Mouse (Mus musculus) heart, postnatal 36 days (tissue): ENCODE measurements around the gene Ift22. TPM values are rescaled to one million over a fixed set of nuclear protein-coding genes. Genes with fewer than 3 reads are reported as not detected.
A peak's percentile ranks its signal among the peaks of the same experiment; 100 is the strongest.
"Not testable (repeated sequence)": the region's sequence is repeated elsewhere in the genome, so short reads cannot be mapped to it uniquely, and the experiment has no call there.

Experiments
- DNase-seq, 2 experiments: peaks; one replicate each; pipeline ENCODE4 v3.0.0; 2021 to 2022
- intact Hi-C: fragments of 180-260 bp; cut with DNase I; formaldehyde crosslinking; loops from one replicate; pipeline ENCODE4 v1.15.1; 2025
- total RNA-seq, 2 experiments: library from RNA; stranded (reverse); gene quantifications; 2 replicates each; pipeline ENCODE4 v1.2.3; 2021

Gene Ift22
- total RNA-seq, 2 experiments from 2014 or later: 11.0 to 11.6 TPM

GRCm38 (mm10) chr5:136904621-136905020 lies 3.3 kb upstream of the Ift22 start:
- intact Hi-C loops: no loop called here
- DNase-seq: no peak

GRCm38 (mm10) chr5:136905630-136906029 lies 2.3 kb upstream of the Ift22 start:
- DNase-seq: peak in 1 of 2 experiments; percentile 45
- intact Hi-C loops: no loop called here

DNA sequence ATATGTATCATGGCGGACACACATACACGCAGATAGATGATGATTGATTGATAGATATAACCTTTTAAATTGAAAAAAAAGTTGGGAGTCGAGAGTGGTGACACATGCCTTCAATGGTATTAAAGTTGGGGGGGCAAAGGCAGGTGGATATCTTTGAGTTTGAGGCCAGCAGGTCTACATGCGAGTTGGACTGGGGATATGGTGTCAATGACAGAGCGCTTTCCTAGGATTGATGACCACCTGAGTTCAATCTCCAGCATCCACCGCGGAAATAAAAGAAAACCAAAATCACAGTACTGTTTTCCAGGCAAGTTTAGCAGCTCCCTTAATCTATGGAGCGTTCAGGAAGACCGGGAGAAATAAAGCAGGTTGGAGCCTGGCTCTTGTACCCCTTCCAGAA lies 363 bp upstream of the Ift22 start:
- intact Hi-C loops: no loop called here
- DNase-seq: no peak

DNA sequence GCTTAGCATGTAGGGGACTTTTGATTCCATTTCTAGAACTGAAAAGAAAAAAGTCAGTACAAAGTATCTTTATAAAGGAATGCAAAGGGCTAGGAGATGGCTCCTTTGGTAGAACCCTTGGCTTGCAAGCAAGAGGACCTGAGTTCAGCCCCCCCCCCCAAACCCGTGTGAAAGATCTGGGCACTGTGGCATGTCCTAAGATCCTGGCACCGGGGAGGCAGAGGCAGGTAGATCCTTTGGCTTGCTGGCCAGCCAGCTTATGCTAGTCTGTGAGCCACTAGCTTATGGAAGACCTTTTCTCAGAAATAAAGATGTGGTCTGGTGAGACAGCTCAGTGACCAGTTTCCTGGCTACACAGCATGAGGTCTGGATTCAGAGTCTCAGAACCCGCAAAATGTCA lies 6.2 kb downstream of the Ift22 start:
- intact Hi-C loops: no loop called here
- no peak for DNase-seq

DNA sequence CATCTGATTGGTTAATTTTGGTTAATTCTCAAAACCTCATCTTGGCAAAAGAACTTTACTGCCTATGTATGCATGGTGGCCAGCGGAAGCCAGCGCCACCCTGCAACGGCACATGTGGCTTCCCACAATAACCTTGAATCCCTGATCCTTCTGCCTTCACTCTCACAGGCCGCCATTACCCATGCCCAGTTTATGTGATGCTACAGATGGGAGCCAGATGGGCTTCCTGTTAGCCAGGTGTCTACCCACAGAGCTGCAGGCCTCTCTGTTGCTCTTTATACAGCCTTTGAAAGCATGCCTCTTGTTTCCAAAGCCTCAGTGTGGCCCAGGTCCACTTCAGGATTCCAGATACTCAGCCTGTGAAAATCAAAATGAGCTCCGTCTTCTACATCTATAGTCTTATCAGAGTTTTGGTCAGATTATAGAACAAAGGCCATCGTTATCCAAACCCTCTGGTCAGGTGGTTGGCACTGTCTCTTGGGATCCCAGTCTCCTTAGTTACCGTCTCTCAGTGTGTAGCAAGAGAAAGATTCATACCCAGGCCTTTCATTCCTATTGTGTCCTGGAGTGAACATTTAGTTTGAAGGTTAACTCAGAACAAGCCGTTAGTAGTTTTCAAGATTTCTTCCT lies 9.8 kb downstream of the Ift22 start:
- no peak for DNase-seq
- intact Hi-C loops: no loop called here

GRCm38 (mm10) chr5:136918655-136919472 lies 10.9 kb downstream of the Ift22 start:
- intact Hi-C loops: no loop called here
- peak; percentile 65 to 81 for DNase-seq

- intact Hi-C loops: no loop called here
- peak in 1 of 2 experiments; percentile 4 for DNase-seq
Observed at GRCm38 (mm10) chr5:136919546-136920301, 11.8 kb downstream of the Ift22 start.

- intact Hi-C loops: no loop called here
Observed at GRCm38 (mm10) chr5:136922830-136923229, 14.9 kb downstream of the Ift22 start.

GRCm38 (mm10) chr5:136923751-136924478 lies 16.0 kb downstream of the Ift22 start:
- intact Hi-C loops: no loop called here
- DNase-seq: no peak

More at GRCm38 (mm10) chr5:136922830-136923229, 14.9 kb downstream of the Ift22 start:
- DNase-seq: no peak

- intact Hi-C loops: loop anchor here (1.0 kb wide), 1 partner anchor 41 kb away; no protein-coding TSS in a partner anchor
Observed at GRCm38 (mm10) chr5:136929073-136929472, 21.1 kb downstream of the Ift22 start.

DNA sequence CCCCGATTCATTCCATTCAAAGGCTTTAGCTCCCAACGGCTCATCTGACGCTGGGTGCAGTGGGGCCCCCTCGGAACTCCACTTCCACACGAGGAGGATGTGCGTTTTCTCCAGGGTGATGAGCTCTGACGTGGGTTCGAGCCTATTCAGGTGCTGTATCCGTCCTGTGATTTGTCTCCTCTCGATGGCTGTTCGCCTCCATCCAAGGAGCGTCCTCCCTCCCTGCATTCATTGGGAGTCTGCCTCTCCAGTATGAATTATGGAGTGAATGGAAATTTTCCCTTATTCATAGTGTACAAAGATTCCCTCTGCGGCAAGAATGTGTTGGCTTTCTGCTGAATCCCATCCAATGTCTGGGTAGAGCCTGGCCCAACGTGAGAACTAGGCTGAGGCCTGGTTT lies 23.9 kb downstream of the Ift22 start:
- DNase-seq: no peak
- intact Hi-C loops: loop anchor here (5.0 kb wide), 1 partner anchor 175 kb away; no protein-coding TSS in a partner anchor

More at GRCm38 (mm10) chr5:136929073-136929472, 21.1 kb downstream of the Ift22 start:
- DNase-seq: peak; percentile 78 to 86

GRCm38 (mm10) chr5:136932956-136933355 lies 25.0 kb downstream of the Ift22 start:
- intact Hi-C loops: loop anchor here (5.0 kb wide), 1 partner anchor 174 kb away; no protein-coding TSS in a partner anchor
- no peak for DNase-seq

GRCm38 (mm10) chr5:136933930-136934329 lies 26.0 kb downstream of the Ift22 start:
- DNase-seq: no peak
- intact Hi-C loops: loop anchor here (5.0 kb wide), 1 partner anchor 173 kb away; no protein-coding TSS in a partner anchor

DNA sequence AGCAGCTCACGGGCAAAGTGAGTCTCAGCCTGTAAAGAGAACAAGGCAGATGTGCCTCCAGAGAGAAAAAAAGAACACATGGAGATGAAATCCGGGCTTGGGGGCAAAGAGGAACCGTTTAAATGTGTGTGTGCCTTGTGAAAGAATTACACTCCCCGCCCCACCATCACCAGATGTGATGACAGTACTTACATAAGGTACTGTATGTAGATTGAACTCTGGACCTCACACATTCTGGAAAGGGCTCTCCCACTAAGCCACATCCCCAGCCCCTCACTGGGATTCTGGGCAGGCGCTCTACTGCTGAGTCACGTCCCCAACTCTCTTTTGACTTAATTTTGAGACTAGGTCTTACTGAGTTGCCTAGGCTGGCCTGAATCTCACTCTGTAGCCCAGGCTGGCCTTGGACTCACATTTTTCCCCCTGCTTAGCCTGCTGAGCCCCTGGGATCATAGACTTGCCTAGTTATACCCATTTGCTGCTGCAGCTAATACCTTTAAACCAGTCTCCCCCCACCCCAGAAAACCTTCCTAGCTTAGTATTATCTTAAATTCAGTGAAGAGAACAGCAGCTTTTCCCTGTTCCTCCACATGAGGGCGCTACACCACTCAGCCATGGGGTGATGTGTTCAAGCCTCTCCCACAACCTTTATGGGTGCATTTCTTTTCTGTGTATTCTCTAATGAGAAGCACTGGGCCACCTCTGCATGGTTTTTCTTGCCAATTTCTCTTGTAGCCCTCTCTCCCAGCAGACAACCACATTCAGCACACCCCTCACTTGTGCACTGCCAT lies 28.1 kb downstream of the Ift22 start:
- peak in 1 of 2 experiments; percentile 13 for DNase-seq
- intact Hi-C loops: no loop called here

DNA sequence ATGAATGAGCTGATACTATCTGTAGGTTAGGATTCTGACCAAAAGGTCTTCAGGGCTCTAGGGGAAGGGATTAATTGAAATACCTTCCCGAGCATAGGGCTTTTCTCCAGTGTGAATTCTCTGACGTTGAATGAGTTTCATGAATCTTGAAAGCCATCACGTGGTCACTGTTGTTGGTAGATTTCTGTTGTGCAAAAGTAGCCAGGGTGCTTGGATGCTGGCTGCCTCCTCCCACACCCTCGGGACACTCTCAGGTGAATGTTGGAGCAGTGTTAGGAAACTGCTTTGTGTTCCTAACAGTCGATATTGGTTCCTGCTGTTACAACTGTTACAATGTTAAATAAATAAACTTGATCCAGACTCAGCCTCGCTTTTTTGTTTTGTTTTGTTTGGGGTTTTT lies 28.8 kb downstream of the Ift22 start:
- no peak for DNase-seq
- intact Hi-C loops: no loop called here

DNA sequence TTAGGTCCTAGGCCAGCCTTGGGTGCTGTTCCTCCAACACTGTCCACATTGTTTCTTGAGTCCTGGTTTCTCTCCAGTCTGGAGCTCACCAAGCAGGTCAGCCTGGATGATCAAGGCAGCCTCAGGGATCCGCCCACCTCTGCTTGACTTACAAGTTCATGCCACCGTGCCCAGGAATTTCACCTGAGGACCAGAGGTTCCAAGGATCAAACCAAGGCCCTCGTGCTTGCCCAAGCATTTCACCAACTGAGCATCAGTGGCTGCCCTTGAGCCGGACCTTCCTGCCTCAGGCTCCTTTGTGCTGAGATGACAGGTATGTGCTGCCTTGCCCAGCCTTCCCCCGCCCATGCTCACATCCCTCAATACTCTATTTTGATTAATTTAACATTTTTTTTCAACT lies 29.7 kb downstream of the Ift22 start:
- DNase-seq: no peak
- intact Hi-C loops: no loop called here

DNA sequence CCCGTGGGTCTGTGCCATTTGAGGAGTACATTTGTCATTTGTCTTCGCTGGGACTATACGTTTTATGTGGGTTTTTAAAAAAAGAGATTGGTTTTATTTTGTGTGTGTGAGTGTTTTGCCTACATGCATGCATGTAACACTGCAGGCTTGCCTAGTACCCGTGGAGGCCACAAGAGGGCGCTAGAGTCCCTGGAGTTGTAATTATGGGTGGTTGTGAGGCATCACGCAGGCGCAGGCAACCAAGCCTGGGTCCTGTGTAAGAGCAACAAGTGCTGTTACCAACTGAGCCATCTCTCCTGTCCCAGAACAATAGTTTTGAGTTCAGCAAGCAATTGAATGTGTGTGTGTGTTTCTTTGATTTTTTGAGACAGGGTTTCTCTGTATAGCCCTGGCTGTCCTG lies 31.3 kb downstream of the Ift22 start:
- intact Hi-C loops: no loop called here
- DNase-seq: peak in 1 of 2 experiments; percentile 13

DNA sequence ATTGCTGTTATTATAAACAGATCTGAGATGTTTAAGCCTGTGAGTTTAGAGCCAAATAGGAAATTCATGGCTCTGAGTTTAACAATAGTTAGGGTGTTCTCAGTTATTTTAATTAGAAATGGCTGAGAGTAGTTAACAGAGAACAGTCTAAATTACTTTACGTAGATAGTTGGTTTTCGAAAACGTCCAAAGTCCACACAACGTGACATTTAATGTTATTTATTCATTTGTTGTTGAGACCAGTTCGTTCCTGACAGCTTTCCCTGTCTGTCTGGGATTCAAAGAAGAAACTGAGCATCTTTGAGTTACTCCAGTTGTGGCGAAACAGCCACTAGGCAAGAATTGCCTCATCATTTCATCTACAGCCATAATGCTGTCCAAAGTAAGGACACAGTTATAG lies 32.1 kb downstream of the Ift22 start:
- DNase-seq, intact Hi-C loops: not testable (repeated sequence)

GRCm38 (mm10) chr5:136940845-136941560 lies 33.1 kb downstream of the Ift22 start:
- intact Hi-C loops: no loop called here

More at GRCm38 (mm10) chr5:136940845-136941560, 33.1 kb downstream of the Ift22 start:
- no peak for DNase-seq
